Mouse (Mus musculus) ES-E14 (cell line): ENCODE measurements around the gene Hcn4. TPM values are rescaled to one million over a fixed set of nuclear protein-coding genes. Genes with fewer than 3 reads are reported as not detected.

Experiments
- DNase-seq: peaks from one replicate; pipeline ENCODE4 v3.0.0-alpha.2; 2013; ENCODE audit warnings: low read depth, low spot score
- H3K27ac ChIP-seq: 2 replicates; pipeline ENCODE4 v1.5.1; 2012; ENCODE audit warnings: low read depth, mild to moderate bottlenecking, low read length, moderate library complexity, mixed read lengths; ENCODE audit not compliant: poor library complexity, insufficient read depth, severe bottlenecking
- H3K36me3 ChIP-seq: 2 replicates; pipeline ENCODE4 v1.6.1; 2012; ENCODE audit warnings: mild to moderate bottlenecking, low read length, moderate library complexity, mixed read lengths; ENCODE audit not compliant: control insufficient read depth, poor library complexity, insufficient read depth, severe bottlenecking
- H3K4me1 ChIP-seq, 2 experiments: fragments of 150-350 bp in 1 of 2; sonication (generic) in 1 of 2; 2 replicates each; pipeline ENCODE4 v1.6.1; 2012; ENCODE audit warnings: low read length in 2 of 2, mild to moderate bottlenecking in 1 of 2, mixed read lengths in 1 of 2; ENCODE audit not compliant: control insufficient read depth in 2 of 2, insufficient read depth in 2 of 2, poor library complexity in 1 of 2
- H3K4me3 ChIP-seq, 2 experiments: fragments of 150-350 bp in 1 of 2; sonication (generic) in 1 of 2; 2 replicates each; pipeline ENCODE4 v1.5.1; 2012; ENCODE audit warnings: low read length in 2 of 2, low read depth in 1 of 2, mild to moderate bottlenecking in 1 of 2, mixed read lengths in 1 of 2; ENCODE audit not compliant: insufficient read depth in 1 of 2, poor library complexity in 1 of 2, severe bottlenecking in 1 of 2
- H3K9ac ChIP-seq: 2 replicates; pipeline ENCODE4 v1.6.1; 2012; ENCODE audit warnings: low read depth, mild to moderate bottlenecking, low read length, mixed read lengths; ENCODE audit not compliant: poor library complexity, insufficient read depth, severe bottlenecking
- H3K9me3 ChIP-seq: fragments of 150-350 bp; sonication (generic); 2 replicates; pipeline ENCODE4 v1.6.1; 2012; ENCODE audit warnings: low read depth, mild to moderate bottlenecking, low read length; ENCODE audit not compliant: control insufficient read depth, insufficient read depth
- CHD2 ChIP-seq: IDR thresholded peaks from 2 replicates; pipeline ENCODE4 v1.6.1; 2014; ENCODE audit warnings: mild to moderate bottlenecking, low read depth, low read length, inconsistent platforms
- HCFC1 ChIP-seq: IDR thresholded peaks from 2 replicates; pipeline ENCODE4 v1.6.1; 2012; ENCODE audit warnings: low read length, inconsistent platforms, borderline replicate concordance; ENCODE audit not compliant: insufficient read depth
- MAFK ChIP-seq: IDR thresholded peaks from 2 replicates; pipeline ENCODE4 v1.6.1; 2014; ENCODE audit warnings: mild to moderate bottlenecking, low read depth, low read length, inconsistent platforms; ENCODE audit not compliant: insufficient read depth
- ZC3H11A ChIP-seq: IDR thresholded peaks from 2 replicates; pipeline ENCODE4 v1.6.1; 2012; ENCODE audit warnings: low read depth, mild to moderate bottlenecking, inconsistent platforms, low read length, borderline replicate concordance
- ZNF384 ChIP-seq: IDR thresholded peaks from 2 replicates; pipeline ENCODE4 v1.6.1; 2012; ENCODE audit warnings: low read depth, low read length, inconsistent platforms
- in situ Hi-C, 2 experiments: fragments of 600-800 bp; cut with MboI; formaldehyde crosslinking; loops; one replicate each; pipeline ENCODE4 v1.15.1; 2025; ENCODE audit warnings: low sequenced_read_pairs in 2 of 2, inconsistent platforms in 1 of 2; ENCODE audit not compliant: unreplicated experiment in 2 of 2
- total RNA-seq: library from RNA; depleted of rRNA; stranded (reverse); fragments of 300-350 nt; gene quantifications from 2 replicates; pipeline ENCODE4 v1.2.3, GENCODE M21; 2012

Gene Hcn4
- total RNA-seq, 1 experiment: 0.22 TPM

DNA sequence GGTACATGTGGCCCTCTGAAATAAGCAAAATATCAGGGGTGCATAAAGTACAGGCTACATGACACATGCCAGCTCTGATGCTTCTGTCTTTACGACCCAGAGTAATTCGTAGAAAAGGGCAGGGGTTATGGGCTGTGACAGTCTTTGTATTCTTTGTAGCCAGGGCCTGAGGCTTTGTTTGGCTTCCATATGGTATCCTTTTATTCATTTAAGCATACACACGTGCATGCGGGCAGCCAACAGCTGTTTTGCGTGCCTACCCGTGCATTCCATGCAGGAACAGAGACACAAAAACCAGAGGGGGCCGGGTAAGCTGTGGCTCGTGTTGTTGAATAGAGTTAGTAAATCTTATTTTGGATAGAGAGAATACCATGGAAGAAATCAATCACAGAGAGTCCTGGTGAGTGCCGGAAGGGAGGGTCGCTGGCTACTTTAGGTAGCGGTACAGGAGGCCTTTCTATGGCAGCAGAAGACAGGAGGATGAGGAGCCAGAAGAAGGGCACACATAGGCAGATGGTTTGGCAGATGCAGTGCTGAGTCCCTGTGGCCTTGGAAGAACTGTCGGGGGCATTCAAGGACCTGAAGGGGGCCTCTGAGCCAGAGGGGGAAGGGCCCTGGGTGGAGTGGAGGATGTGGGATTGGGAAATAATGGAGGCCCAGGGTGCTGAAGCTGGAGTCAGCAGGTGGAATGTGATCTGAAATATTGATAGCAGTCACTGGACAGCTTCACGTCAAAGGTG is 26.5 kb downstream of the Hcn4 start:
- H3K27ac ChIP-seq: no peak overlapping the region
- in situ Hi-C loops: no loop called here
- no peak for DNase-seq
- H3K36me3 ChIP-seq: no peaks in the 10 kb centered on the region
- no peaks in the 10 kb centered on the region for H3K4me1 ChIP-seq
- H3K9ac ChIP-seq: no peak overlapping the region
- H3K9me3 ChIP-seq: no peaks in the 10 kb centered on the region
- no peak overlapping the region for H3K4me3 ChIP-seq
- TF ChIP-seq ZC3H11A (no peak), HCFC1 (no peak), MAFK (no peak), ZNF384 (no peak), CHD2 (no peak)

DNA sequence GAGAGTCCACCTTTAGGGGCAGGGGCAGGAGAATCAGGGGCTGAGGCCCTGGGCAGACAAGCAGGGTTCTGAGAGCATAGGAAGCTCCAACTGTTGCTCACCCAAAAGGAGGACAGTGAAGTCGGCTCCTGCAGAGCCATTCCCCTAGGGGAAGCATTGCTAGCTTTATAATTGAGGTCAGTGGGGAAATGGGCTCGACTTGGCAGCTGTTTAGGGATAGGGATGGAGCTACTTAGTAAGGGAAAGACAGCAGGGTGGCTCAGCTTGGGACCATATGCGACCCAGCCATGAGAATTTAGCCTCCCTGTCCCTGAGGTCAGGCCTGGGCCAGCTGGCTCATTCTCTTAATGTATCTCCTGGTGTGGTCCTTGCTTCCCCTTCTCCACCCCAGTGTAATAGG is 31.7 kb downstream of the Hcn4 start:
- Histone ChIP-seq H3K27ac (no peak overlapping the region), H3K4me3 (no peak overlapping the region), H3K9me3 (no peaks in the 10 kb centered on the region), H3K36me3 (no peaks in the 10 kb centered on the region), H3K4me1 (no peaks in the 10 kb centered on the region), H3K9ac (no peak overlapping the region)
- in situ Hi-C loops: no loop called here
- TF ChIP-seq MAFK: no peak
- no peak for TF ChIP-seq ZNF384
- TF ChIP-seq CHD2: no peak
- TF ChIP-seq ZC3H11A: no peak
- no peak for TF ChIP-seq HCFC1
- DNase-seq: no peak

DNA sequence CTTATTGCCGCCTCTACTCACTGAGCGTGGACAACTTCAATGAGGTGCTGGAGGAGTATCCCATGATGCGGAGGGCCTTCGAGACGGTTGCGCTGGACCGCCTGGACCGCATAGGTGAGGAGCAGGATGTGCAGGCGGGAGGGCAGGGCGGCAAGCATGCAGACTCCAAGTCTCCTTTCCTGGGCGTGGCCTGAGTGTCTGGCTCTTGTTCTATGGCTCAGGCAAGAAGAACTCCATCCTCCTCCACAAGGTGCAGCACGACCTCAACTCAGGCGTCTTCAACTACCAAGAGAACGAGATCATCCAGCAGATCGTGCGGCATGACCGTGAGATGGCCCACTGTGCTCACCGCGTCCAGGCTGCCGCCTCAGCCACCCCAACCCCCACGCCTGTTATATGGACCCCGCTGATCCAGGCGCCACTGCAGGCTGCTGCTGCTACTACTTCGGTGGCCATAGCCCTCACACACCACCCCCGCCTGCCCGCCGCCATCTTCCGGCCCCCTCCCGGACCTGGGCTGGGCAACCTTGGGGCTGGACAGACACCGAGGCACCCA is 35.9 kb downstream of the Hcn4 start:
- H3K4me3 ChIP-seq: peak overlapping the region; percentile 60 to 62
- TF ChIP-seq ZNF384 (no peak), HCFC1 (no peak), MAFK (no peak), CHD2 (no peak), ZC3H11A (no peak)
- H3K27ac ChIP-seq: no peak overlapping the region
- H3K9me3 ChIP-seq: no peaks in the 10 kb centered on the region
- in situ Hi-C loops: no loop called here
- peaks cover 0 to 2% of the 10 kb centered on the region in 2 experiments; a peak in 1 of 4 replicates for H3K4me1 ChIP-seq
- H3K36me3 ChIP-seq: no peaks in the 10 kb centered on the region
- DNase-seq: no peak
- H3K9ac ChIP-seq: peak overlapping the region; percentile 29; the same call in 1 of the 2 replicates

DNA sequence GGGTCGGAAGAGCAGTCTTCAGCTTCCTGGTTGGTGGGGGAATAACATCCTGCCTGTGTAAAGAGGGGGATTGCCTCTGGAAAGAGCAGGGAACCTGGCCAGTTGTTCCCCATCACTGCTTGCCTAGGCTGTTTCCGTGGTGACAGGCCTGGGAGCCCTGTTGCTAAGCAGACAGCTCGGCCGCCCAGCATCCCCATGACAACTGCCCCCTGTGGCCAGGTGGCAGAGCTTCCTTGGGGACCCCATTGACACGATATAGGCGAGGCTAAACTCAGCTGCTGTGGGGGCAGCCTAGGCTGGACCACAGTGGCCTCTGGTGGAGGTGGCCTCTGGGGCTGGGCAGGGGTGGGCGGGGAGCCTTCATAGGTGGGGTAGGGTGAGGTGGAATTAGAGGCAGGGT is 40.6 kb downstream of the Hcn4 start:
- Histone ChIP-seq H3K27ac (no peak overlapping the region), H3K4me3 (no peak overlapping the region), H3K36me3 (no peaks in the 10 kb centered on the region), H3K9me3 (no peaks in the 10 kb centered on the region), H3K9ac (no peak overlapping the region), H3K4me1 (peaks cover 0 to 2% of the 10 kb centered on the region in 2 experiments; a peak in 1 of 4 replicates)
- in situ Hi-C loops: no loop called here
- TF ChIP-seq MAFK (no peak), HCFC1 (no peak), ZNF384 (no peak)
- DNase-seq: no peak

DNA sequence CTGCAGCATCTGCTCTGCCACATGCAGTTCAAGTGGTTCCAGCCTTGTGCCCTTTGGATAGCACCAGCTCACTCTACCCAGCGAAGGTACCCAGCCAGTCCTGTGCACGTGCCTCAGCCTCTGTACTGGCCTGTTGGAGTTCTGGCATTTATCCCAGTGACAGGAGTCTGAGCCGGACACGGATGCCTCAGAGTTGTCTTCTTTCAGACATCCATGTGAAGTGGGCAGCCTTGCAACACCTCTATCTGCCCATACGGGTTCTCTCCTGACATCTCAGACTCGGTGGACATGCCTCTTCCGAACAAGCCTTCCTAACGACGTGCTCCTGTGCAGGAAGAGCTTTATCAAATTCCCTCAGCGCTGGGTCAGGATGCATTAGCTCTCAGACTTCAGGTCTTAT is 47.9 kb downstream of the Hcn4 start:
- Histone ChIP-seq H3K36me3 (no peaks in the 10 kb centered on the region), H3K4me1 (no peaks in the 10 kb centered on the region), H3K4me3 (no peak overlapping the region), H3K27ac (no peak overlapping the region), H3K9me3 (no peaks in the 10 kb centered on the region), H3K9ac (no peak overlapping the region)
- TF ChIP-seq HCFC1: no peak
- no peak for TF ChIP-seq ZC3H11A
- no peak for TF ChIP-seq CHD2
- no peak for TF ChIP-seq ZNF384
- no peak for TF ChIP-seq MAFK
- in situ Hi-C loops: no loop called here
- no peak for DNase-seq
